Mouse (Mus musculus) stomach, postnatal 0 days (tissue): Measurements from ENCODE around the gene Rbms3. TPM values are rescaled to one million over a fixed set of nuclear protein-coding genes. Genes with fewer than 3 reads are reported as not detected.

ENCODE experiments used
- ATAC-seq: fragments of 200-750 bp; cut with Nextera tagmentation; 2 replicates; pipeline ENCODE4 v1.8.0; 2017; ENCODE audit not compliant: low FRiP score, low TSS enrichment
- DNase-seq: peaks from one replicate; pipeline ENCODE4 v3.0.0-alpha.2; 2016; ENCODE audit warnings: low spot score
- H3K27ac ChIP-seq: fragments of 300-500 bp; sonication (generic); replicated peaks from 2 replicates; pipeline ENCODE4 v1.5.1; 2014; ENCODE audit warnings: mild to moderate bottlenecking, control low read depth
- H3K27me3 ChIP-seq: fragments of 300-500 bp; sonication (generic); 2 replicates; pipeline ENCODE4 v1.6.1; 2014; ENCODE audit warnings: low read length; ENCODE audit not compliant: control insufficient read depth, insufficient read depth
- H3K36me3 ChIP-seq: fragments of 300-500 bp; sonication (generic); 2 replicates; pipeline ENCODE4 v1.6.1; 2014; ENCODE audit warnings: low read length, mixed read lengths; ENCODE audit not compliant: control insufficient read depth, insufficient read depth
- H3K4me1 ChIP-seq: fragments of 300-500 bp; sonication (generic); replicated peaks from 2 replicates; pipeline ENCODE4 v1.6.1; 2014; ENCODE audit warnings: antibody characterized with exemption; ENCODE audit not compliant: control insufficient read depth, insufficient read depth
- H3K4me2 ChIP-seq: fragments of 300-500 bp; sonication (generic); replicated peaks from 2 replicates; pipeline ENCODE4 v1.6.1; 2014; ENCODE audit warnings: low read depth, mild to moderate bottlenecking, control low read depth, moderate library complexity
- H3K4me3 ChIP-seq: fragments of 300-500 bp; sonication (generic); 2 replicates; pipeline ENCODE4 v1.5.1; 2014; ENCODE audit warnings: low read depth, low read length, control low read depth
- H3K9ac ChIP-seq: fragments of 300-500 bp; sonication (generic); 2 replicates; pipeline ENCODE4 v1.6.1; 2014; ENCODE audit warnings: mild to moderate bottlenecking, low read length, control low read depth, mixed read lengths
- H3K9me3 ChIP-seq: fragments of 300-500 bp; sonication (generic); 2 replicates; pipeline ENCODE4 v1.6.1; 2016; ENCODE audit warnings: low read length; ENCODE audit not compliant: control insufficient read depth
- CTCF ChIP-seq: IDR thresholded peaks from 2 replicates; pipeline ENCODE4 v1.5.1; 2016; ENCODE audit warnings: antibody characterized with exemption, low read depth, mild to moderate bottlenecking, moderate library complexity
- EP300 ChIP-seq: optimal IDR thresholded peaks from 2 replicates; pipeline ENCODE3; 2016; ENCODE audit warnings: antibody characterized with exemption
- WGBS: fragments of 180-500 bp; shearing (Covaris S2); extraction: QIAGEN DNeasy Blood & Tissue Kit; methylation state at CpG from one replicate; pipeline ENCODE4 v1.1.7; 2014; 5-methylcytosine and 5-hydroxymethylcytosine counted together
- polyA plus RNA-seq: library from polyadenylated mRNA; unstranded; fragments of >200 nt; fragmentation: Nextera tagmentation; extraction: Ambion mirVana; gene quantifications from 2 replicates; pipeline ENCODE4 v1.2.1, GENCODE M21; 2015

Rbms3 gene
- polyA plus RNA-seq, 1 experiment from 2014 or later, result 20.9 TPM

GRCm38 (mm10) chr9:117298991-117299390, 330.7 kb downstream of the Rbms3 start:
- no peaks in the 10 kb centered on the region for H3K9me3 ChIP-seq
- ATAC-seq, result no peak
- H3K4me3 ChIP-seq, result no peak overlapping the region
- H3K4me2 ChIP-seq, result no peak overlapping the region
- DNase-seq, result no peak
- no peak overlapping the region for H3K27ac ChIP-seq
- 75% methylated on average over 7 of the region's 7 CpGs for WGBS
- H3K36me3 ChIP-seq, result no peaks in the 10 kb centered on the region
- TF ChIP-seq CTCF, result no peak
- TF ChIP-seq EP300, result no peak
- H3K27me3 ChIP-seq, result no peaks in the 10 kb centered on the region
- H3K4me1 ChIP-seq, result no peaks in the 10 kb centered on the region
- no peak overlapping the region for H3K9ac ChIP-seq

GRCm38 (mm10) chr9:117297662-117298531, 331.8 kb downstream of the Rbms3 start:
- Histone ChIP-seq H3K27ac (no peak overlapping the region), H3K4me2 (no peak overlapping the region), H3K36me3 (no peaks in the 10 kb centered on the region), H3K4me3 (no peak overlapping the region), H3K9me3 (no peaks in the 10 kb centered on the region), H3K27me3 (no peaks in the 10 kb centered on the region), H3K9ac (no peak overlapping the region), H3K4me1 (no peaks in the 10 kb centered on the region)
- TF ChIP-seq CTCF (no peak), EP300 (no peak)
- 68% methylated on average over 15 of the region's 15 CpGs for WGBS
- ATAC-seq (no peak), DNase-seq (no peak)

- H3K36me3 ChIP-seq, result no peaks in the 10 kb centered on the region
- no peak overlapping the region for H3K27ac ChIP-seq
- H3K4me1 ChIP-seq, result no peaks in the 10 kb centered on the region
- no peak overlapping the region for H3K9ac ChIP-seq
- no peak for TF ChIP-seq CTCF
- TF ChIP-seq EP300, result no peak
- 0 out of 2 replicates have a peak, but pooled peaks have one; percentile 49 for ATAC-seq
- H3K4me2 ChIP-seq, result no peak overlapping the region
- no peaks in the 10 kb centered on the region for H3K27me3 ChIP-seq
- H3K9me3 ChIP-seq, result no peaks in the 10 kb centered on the region
- 81% methylated on average over 15 of the region's 15 CpGs for WGBS
- H3K4me3 ChIP-seq, result no peak overlapping the region
- DNase-seq, result no peak
These were observed 338.5 kb downstream of the Rbms3 start for GRCm38 (mm10) chr9:117291066-117291850.

GRCm38 (mm10) chr9:117274846-117275245, 354.9 kb downstream of the Rbms3 start:
- 79% methylated on average over 12 of the region's 12 CpGs for WGBS
- ATAC-seq (no peak), DNase-seq (no peak)
- no peaks in the 10 kb centered on the region for H3K36me3 ChIP-seq
- H3K4me2 ChIP-seq, result no peak overlapping the region
- H3K4me1 ChIP-seq, result no peaks in the 10 kb centered on the region
- TF ChIP-seq EP300 (no peak), CTCF (no peak)
- H3K9me3 ChIP-seq, result no peaks in the 10 kb centered on the region
- H3K9ac ChIP-seq, result no peak overlapping the region
- no peak overlapping the region for H3K27ac ChIP-seq
- no peak overlapping the region for H3K4me3 ChIP-seq
- no peaks in the 10 kb centered on the region for H3K27me3 ChIP-seq

GRCm38 (mm10) chr9:117259614-117260013, 370.1 kb downstream of the Rbms3 start:
- Histone ChIP-seq H3K9me3 (no peaks in the 10 kb centered on the region), H3K27ac (no peak overlapping the region), H3K27me3 (no peaks in the 10 kb centered on the region), H3K4me1 (no peaks in the 10 kb centered on the region), H3K36me3 (no peaks in the 10 kb centered on the region), H3K4me3 (no peak overlapping the region), H3K9ac (no peak overlapping the region), H3K4me2 (no peak overlapping the region)
- no peak for DNase-seq
- no peak for ATAC-seq
- 76% methylated on average over 5 of the region's 5 CpGs for WGBS
- TF ChIP-seq CTCF (no peak), EP300 (no peak)

- TF ChIP-seq CTCF, result no peak
- TF ChIP-seq EP300, result no peak
- peak overlapping the region; percentile 63 for H3K4me2 ChIP-seq
- peak overlapping the region; percentile 38; the same call in 1 of the 2 replicates for H3K9ac ChIP-seq
- H3K36me3 ChIP-seq, result no peaks in the 10 kb centered on the region
- 24% methylated on average over 11 of the region's 11 CpGs for WGBS
- H3K9me3 ChIP-seq, result no peaks in the 10 kb centered on the region
- H3K4me3 ChIP-seq, result peak overlapping the region; percentile 68
- H3K4me1 ChIP-seq, result no peaks in the 10 kb centered on the region
- peak; percentile 27 for DNase-seq
- no peak for ATAC-seq
- H3K27ac ChIP-seq, result no peak overlapping the region
- H3K27me3 ChIP-seq, result no peaks in the 10 kb centered on the region
These were observed 376.4 kb downstream of the Rbms3 start for GRCm38 (mm10) chr9:117253361-117253760.
